Mouse (Mus musculus) cerebellum, postnatal 4 days (tissue): Measurements from ENCODE around the gene Iqch.
"Not testable (repeated sequence)": the region's sequence is repeated elsewhere in the genome, so short reads cannot be mapped to it uniquely, and the experiment has no call there.

Experiments used
- DNase-seq, 2 experiments: peaks; one replicate each; pipeline ENCODE4 v3.0.0; 2022; ENCODE audit warnings: low spot score in 2 of 2, mixed read lengths in 1 of 2

The Iqch gene

DNA sequence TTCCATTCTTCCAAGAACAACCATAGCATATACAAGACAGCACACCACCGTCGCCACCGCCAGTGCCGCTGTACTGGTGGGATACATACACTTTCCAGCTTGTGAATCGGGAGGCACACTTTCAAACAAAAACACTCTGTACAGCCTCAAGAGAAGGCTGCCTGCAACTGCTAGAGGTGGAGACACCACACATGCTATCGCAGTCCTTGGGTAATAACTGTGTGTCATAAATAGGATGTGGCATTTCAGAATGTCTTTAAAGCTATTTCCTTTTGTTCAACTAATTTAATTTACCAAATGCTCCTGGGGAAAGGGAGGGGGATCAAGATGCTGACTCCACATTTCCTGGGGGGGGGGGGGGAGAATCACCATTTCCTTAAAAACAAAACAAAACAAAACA lies 34.0 kb downstream of the Iqch start:
- DNase-seq: no peak

DNA sequence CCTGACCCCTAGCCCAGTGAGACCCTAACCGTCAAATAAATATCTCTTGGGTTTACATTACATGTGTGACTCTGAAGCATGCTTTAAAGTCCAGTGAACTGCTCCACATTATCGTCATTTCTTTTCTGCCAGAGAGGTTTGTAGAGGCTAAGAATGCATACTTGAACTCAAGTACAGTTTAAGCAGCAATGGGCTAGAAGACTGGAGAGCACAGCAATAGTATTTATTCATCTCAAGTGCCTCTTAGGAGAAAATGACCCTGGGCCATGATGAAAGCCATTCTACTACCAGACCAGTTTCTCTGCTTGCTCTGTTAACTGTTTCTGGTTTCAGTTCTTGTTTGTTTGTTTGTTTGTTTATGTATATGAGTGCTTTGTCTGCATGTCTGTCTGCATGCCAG lies 38.9 kb downstream of the Iqch start:
- no peak for DNase-seq

DNA sequence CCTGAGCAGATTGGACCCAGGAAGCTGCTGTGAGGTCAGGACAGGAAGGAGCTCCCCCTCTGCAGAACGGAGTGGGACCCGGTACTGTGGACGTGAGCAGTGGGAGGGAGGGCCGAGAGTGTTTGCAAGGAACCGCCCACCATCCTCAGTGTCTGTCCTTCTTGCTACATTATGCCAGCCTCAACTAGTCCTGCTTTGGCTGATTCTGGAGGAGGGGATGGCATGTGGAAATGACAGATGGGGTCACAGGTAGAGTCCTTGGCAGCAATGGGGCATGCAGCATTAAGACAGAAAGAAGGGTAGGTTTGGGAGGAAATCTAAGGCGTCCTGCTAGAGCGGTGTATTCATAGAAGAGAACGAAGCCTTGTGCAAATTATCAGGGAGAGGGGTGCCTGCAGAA lies 40.4 kb downstream of the Iqch start:
- DNase-seq: no peak

DNA sequence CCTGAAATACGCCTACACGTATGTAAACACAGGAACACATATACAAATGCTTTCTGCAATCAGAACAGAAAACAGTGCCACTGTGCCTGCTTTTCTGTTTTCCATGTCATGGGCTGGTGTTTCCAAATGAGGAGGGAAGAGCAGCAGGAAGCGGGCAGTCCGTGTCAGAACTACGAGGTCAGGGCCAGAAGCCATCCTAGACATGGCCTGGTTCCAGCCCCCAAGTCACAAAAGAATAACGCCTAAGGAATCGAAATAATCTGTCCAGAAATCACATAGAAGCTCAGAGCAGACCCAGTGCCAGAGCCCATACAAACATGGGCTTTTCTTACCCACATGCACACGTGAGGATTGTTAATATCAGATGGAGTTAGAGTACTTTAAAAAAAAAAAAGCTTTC lies 45.4 kb downstream of the Iqch start:
- DNase-seq: no peak

DNA sequence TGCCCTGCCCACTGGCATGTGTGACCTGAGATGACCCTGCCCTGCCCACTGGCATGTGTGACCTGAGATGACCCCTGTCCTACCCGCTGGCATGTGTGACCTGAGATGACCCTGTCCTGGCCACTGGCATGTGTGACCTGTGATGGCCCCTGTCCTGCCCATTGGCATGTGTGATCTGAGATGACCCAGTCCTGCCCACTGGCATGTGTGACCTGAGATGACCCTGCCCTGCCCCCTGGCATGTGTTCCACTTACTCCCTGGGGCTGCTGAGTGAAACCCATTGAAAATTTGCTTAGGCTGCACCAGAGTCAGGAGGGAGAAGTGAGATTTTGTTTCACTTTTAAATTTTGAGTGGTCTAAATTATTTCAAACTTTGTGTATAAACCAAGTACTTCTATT lies 46.0 kb downstream of the Iqch start:
- DNase-seq: no peak

DNA sequence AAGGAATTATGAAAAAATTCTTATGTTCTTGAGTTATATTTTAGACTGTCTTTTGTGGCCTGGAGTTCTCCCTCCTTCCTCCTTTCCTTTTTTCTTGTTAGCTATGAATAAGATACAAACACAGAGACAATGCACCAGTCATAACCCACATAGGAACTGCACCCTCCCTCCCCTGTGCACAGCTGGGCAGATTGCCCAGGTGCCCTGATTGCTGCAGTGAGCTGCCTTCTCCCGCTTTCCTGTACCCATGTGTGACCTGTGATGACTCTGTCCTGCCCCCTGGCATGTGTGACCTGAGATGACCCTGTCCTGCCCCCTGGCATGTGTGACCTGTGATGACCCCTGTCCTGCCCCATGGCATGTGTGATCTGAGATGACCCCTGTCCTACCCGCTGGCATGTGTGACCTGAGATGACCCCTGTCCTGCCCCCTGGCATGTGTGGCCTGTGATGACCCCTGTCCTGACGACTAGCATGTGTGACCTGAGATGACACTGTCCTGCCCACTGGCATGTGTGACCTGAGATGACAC lies 46.8 kb downstream of the Iqch start:
- DNase-seq: no peak

DNA sequence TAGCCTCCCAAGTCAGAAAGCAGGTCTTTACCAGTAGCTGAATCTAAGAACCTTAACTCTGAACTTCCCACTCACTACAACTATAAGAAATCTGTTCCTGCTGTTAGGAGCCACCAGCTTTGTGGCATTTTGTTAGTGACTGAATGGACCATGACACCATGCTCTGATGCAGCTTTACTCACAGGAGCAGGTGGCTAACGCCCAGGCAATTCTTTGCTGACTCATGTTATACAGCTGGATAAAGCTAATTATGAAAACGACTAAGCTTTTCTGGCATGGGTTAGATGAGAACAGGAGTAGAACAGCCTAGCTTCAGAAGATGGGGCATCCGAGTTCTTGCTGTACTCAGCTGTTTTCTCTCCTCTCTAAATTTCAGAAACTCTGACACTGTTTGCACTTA lies 48.7 kb downstream of the Iqch start:
- DNase-seq: no peak

DNA sequence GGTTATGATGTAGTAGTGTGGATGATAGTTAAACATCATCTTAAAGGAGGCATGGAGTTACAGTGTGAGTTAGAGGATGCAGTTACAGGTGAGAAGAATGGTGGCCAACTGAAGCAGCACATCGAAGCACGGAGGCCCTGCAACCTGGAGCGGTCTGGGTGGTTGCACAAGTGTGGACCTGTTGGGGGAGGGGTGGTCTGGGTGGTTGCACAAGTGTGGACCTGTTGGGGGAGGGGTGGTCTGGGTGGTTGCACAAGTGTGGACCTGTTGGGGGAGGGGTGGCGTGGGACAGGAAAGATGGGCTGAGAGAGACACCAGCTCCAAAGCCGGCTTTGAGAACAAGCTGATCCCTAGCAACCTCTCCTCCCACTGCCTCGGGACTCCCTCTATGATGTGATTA lies 51.6 kb downstream of the Iqch start:
- DNase-seq: not testable (repeated sequence)

DNA sequence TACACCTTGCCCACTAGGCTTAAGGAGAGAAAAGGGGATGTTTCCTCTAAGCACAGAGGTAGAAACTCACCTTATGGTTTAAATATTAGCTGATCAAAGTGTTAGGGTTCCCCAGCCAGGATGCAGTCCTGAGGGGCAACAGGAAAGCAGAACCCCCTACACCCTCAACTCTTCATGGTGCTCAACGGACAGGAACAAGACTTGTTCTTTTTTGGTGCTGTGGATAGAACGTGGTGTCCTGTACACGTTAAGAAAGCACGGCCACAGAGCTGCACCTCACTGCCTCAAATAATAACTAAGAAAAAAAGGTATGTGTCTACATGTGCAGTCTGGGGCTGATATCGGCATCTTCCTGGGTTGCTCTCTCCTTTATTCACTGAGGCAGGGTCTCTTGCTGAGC lies 53.3 kb downstream of the Iqch start:
- no peak for DNase-seq

DNA sequence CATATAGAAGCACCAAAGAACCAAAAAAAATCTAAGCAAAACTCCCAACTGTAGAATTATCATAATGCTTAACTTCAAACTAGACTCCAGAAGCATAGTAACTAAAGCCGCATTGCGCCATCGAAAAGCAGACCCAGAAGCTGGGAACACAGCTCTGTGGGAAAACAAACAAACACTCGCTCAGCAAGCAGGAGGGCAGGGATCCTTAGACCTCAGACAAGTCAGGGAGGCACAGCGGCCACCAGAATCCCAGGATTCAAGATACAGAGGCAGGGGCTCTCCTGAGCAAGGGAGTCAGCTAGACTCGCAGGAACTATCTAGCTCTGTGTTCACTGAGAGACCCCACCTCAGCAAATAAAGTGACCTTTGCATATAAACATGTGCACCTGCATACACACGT lies 60.4 kb downstream of the Iqch start:
- no peak for DNase-seq

DNA sequence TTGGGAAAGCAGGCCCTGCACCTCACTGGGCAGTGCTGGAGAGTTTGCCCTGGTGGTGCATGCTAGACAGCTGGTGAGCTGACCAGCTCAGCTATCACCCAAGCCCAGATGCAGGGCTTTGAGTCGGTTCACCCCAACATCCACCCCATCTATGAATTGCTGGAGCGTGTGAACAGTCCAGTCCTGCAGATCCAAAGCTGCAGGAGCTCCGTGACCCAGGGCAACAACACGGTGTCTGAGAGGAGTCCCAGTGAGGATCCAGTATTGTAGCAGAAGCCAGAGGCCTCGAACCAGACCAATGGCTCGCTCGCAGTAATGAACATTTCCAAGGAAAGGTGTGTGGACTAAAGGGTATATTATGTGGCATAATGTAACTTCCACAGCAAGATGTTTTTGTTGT lies 61.0 kb downstream of the Iqch start:
- no peak for DNase-seq

DNA sequence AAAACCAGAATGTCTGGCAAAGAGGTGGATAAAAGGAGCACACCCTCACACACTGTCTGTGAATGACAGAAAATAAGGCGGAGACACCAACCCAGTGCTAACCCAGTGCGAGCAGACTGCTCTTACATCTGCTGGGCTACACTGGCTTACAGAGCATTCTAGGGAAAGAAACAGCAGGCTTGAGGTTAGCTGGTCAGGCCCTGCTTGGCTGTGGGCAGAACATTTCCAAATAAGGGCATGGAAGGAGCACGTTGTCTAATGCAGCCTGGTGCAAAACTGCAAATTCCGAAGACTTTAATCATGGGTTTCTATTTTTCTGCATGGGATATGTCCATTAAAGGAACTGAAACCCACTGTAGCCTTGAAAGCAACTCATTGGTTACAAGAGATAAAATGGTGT lies 64.8 kb downstream of the Iqch start:
- no peak for DNase-seq

DNA sequence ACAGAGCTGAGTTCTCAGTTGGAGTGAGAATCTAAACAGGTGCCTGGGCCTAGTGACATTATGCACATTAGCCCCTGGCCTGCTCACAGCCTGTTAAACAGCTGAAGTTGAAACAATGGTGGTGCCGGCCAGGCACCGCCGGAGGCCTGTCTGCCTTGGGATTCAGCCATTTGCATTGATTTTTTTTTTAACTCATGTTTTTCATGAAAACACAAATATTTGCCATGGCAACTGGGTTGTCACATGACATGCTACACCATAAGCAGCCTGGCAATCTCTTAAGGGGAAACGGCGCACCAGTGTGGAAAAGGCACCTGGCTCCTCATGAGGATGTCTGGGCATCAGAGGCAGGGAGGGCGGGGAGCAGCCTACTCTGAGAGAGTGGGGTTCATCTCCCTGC lies 67.3 kb downstream of the Iqch start:
- DNase-seq: peak in 1 of 2 experiments; percentile 44

DNA sequence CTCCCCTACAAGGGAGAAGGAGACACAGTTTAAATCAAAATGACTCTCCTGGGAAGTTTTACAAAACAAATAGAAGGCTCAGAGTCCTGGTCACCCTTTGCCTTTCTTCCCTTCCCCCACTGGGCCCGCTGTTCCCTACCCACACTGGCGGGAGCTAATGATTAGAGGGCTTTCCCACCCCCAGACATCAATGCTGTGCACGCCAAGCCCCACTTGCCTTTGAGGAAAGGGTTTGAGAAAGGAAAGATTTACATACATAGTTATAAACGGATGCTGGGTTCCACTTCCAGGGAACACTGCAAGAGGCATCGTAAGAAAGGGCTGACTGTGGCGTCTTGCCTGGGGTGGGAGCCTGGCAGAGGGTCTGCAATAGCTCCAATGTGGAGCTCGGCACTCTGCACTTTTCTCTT lies 67.9 kb downstream of the Iqch start:
- no peak for DNase-seq

DNA sequence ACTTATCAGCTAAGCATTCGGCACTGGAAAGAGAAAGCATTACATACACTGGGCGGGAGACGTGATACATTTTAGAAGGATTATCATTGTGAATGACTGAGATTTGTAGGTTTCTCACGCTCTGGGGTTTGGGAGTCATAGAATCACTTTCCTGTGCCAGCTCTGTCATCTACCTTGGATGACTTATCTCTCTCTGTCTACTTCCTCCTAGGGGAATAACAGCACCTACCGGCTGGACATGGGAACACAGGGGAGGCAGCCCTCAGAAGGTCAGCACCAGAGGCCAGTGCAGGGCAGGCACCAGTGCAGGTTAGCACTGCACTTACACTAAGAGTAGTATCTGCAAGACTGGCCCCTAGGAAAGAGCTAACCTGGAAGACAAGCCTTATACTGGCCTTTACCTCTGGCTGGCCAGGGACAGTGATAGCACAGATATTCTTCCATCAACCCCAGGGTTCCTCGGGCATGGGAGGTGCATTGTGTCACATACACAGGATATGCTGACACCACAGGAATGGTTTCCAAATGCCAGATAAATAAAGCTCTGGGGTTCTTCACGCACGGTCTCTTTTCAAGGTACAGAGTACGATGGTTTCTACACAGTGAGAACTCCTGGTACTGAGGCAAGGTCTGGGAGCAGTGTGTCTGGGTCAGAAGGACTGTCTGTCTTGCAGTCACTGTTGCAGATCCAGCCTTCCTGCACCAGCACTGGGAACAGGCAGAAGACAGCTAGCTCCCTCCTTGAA lies 69.2 kb downstream of the Iqch start:
- DNase-seq: no peak

DNA sequence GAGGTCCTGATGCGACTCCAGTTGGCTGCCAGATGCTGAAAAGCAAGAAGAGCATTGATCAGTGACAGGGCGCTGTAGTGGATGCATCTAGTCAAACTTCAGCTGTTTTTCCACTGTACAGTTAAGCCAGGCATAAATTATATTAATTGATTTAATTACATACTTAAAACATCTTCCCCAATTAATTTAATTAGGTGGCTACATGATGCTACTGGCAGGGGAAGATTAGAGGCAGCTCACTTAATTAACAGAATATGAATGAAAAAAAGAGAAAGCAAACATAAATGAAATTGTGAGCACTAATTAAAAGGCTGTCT lies 78.4 kb downstream of the Iqch start:
- no peak for DNase-seq

DNA sequence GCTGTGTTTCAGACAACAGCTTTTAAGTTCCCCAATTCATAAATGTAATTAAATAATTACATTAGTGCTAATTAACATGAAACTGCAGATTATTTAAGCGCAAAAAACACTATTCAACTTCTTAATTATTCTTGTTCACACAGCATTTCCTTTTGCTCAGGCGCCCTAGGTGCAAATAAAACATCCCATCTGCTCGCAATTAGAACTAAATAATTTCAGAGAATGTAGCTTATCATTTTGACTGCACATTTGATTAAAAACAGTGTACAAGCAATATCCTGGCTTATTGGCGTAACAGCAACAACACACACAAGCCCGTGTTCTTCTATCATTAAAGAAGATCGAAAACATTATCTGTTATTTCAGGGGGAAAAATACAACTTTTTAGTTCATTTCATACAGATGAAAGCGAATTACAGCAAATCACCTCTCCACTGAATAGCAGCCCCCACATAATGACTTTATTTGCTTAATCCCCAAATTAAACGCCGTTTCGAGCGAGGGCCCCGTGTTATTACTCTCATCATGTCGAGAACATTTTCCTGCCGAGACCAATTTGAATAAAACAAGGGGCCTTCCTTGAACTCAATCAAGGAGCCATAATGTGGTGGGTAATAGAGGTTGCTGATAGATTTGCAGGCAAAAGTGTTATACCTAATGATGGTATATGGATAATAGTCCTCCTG lies 78.9 kb downstream of the Iqch start:
- no peak for DNase-seq

DNA sequence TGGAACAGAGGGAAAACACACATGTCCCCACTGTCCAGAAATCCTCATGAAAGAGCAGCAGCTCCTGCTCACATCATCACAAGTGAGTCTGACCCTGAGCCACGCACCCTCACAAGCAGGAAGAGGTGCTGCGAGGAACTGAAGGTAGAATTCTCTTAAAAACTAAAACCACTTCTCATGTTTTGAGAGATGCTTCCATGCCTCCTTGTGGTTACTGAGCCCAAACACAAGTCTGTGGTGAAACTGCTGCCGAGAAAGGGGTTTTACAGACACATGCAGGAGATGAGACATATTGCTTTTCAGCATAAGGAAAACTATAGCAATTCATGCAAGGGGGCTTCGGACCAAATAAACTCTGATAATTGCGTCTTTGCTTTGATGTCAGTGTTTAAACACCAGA lies 89.4 kb downstream of the Iqch start:
- no peak for DNase-seq

DNA sequence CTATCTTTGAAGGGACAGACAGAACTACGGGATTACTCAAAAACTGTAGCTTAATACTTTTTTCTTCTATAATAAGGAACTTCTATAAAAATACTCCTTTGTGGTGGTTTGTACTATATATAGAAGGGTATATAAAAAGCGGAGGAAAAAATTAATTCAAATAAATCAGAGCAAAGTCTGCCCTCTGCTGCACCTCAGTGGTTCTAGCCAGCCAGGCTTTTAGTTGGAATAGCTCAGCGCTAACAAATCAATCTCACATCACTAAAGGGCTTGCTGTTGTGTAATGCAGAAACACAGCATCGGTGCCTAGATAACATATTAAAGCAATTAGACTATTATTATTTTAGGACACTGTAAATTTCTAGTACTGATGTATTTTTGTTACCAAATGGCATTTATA lies 91.3 kb downstream of the Iqch start:
- DNase-seq: no peak

DNA sequence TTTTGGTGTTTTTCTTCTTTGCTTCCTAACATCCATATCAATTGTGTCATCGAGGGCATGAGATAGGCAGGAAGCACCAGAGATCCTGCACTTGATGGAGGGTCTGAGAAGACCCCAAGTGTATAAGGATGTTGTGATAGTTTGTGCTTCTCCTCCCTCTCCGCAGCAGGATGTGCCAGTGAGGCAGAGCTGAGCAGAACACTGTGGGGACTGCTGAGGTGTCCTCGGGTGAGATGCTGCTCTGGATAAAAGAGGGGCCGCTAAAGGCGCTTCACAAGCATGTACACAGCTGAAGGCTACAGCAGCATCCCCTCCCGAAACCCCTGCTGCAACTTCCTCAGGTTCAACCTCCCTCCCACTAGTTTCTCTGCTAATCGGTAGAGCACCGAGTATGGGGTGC lies 95.2 kb downstream of the Iqch start:
- no peak for DNase-seq

DNA sequence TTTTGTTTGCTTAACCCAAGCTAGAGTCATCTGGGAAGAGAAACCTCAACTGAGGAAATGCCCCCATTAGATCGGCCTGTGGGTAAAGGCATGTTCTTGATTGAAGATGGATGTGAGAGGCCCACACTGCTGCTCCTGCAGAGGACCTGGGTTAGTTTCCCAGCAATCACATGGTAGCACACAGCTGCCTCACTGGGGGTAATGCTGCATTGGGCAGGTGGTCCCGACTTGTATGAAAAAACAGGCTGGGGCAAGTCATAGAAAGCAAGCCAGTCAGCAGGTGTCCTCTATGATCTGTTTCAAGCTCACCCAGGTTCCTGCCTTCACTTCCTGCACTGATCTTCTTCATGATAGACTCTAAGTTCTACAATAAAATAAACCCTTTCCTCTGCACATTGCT lies 98.4 kb downstream of the Iqch start:
- DNase-seq: no peak

DNA sequence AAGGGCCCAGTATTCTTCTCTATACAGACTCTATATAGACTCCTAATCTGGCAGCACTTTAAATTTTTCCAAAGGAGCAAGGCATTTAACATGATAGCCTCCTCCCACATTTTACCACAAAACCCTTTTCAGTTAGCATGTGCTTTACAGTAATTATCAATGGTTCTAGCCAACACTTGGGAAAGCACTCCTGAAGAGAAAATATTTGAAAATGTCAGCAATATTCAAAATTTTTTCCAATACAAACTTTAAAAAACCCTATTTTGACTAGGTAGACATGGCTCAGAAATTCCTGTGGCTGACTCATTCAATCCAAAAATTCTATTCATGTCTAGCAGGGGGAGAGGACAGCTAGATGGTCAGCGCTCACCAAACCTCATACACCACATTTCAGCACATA lies 100.8 kb downstream of the Iqch start:
- no peak for DNase-seq

DNA sequence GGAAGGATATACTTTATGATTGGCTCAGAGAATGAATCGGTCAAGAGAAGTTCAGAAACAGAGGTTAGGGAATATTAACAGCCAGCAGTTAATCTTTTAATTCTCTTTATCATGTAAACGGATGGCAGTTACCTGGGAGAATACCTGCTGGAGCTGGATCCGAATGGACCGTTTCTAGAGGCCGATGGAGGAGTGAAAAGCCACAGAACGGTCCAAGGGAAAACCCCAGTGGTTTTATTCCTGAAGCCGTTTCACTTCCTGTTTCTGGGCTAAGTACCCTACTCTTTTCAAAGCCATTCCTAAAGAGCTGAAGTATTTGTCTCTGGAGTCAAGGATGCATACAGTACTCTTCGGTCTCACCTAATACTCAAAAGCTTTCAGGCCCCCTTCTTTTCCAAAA lies 102.4 kb downstream of the Iqch start:
- DNase-seq: no peak

DNA sequence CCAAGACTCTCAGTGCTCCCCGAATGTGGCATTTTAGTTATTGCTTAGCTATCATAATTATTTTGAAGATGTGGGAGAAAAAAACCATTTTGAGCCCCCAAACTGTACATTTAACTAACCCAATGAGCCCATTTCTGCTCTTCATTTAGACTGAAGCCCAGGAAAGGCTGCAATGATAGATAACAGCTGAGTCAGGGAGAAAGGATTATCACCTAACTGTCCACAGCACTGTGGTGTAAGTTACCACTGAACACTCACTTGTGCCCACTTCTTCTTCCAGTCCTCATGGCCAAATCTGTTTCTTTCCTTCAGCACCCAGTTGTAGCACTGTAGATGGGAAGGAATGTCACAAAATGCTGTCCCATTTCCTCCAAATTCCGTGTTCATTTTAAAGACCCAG lies 106.5 kb downstream of the Iqch start:
- no peak for DNase-seq
